Mouse (Mus musculus) embryonic facial prominence, embryonic 11.5 days (tissue): ENCODE measurements around the gene Fgf4. TPM values are rescaled to one million over a fixed set of nuclear protein-coding genes. Genes with fewer than 3 reads are reported as not detected.
"Not testable (repeated sequence)": the region's sequence is repeated elsewhere in the genome, so short reads cannot be mapped to it uniquely, and the experiment has no call there.

Experiments used
- ATAC-seq: fragments of 200-750 bp; cut with Nextera tagmentation; replicated peaks from 2 replicates; pipeline ENCODE4 v1.8.0; 2017; ENCODE audit warnings: low read depth; ENCODE audit not compliant: insufficient number of reproducible peaks, low FRiP score, low TSS enrichment
- DNase-seq: peaks from one replicate; pipeline ENCODE4 v3.0.0-alpha.2; 2015; ENCODE audit warnings: low spot score
- H3K27ac ChIP-seq: fragments of 300-500 bp; sonication (generic); replicated peaks from 2 replicates; pipeline ENCODE4 v1.5.1; 2014; ENCODE audit warnings: mild to moderate bottlenecking, low read depth, low read length, control low read depth
- H3K27me3 ChIP-seq: fragments of 300-500 bp; sonication (generic); 2 replicates; pipeline ENCODE4 v1.6.1; 2014; ENCODE audit warnings: mild to moderate bottlenecking, low read length, moderate library complexity, mixed read lengths; ENCODE audit not compliant: control insufficient read depth, insufficient read depth
- H3K36me3 ChIP-seq: fragments of 300-500 bp; sonication (generic); replicated peaks from 2 replicates; pipeline ENCODE4 v1.6.1; 2014; ENCODE audit warnings: low read depth, mild to moderate bottlenecking, low read length, moderate library complexity, mixed read lengths; ENCODE audit not compliant: control insufficient read depth, insufficient read depth
- H3K4me1 ChIP-seq: fragments of 300-500 bp; sonication (generic); 2 replicates; pipeline ENCODE4 v1.6.1; 2014; ENCODE audit warnings: low read length, mixed read lengths; ENCODE audit not compliant: control insufficient read depth, insufficient read depth
- H3K4me2 ChIP-seq: fragments of 300-500 bp; sonication (generic); 2 replicates; pipeline ENCODE4 v1.6.1; 2014; ENCODE audit warnings: low read depth, mild to moderate bottlenecking, control low read depth, low read length, moderate library complexity
- H3K4me3 ChIP-seq: fragments of 300-500 bp; sonication (generic); 2 replicates; pipeline ENCODE4 v1.5.1; 2014; ENCODE audit warnings: low read depth, low read length, control low read depth
- H3K9ac ChIP-seq: fragments of 300-500 bp; sonication (generic); replicated peaks from 2 replicates; pipeline ENCODE4 v1.6.1; 2014; ENCODE audit warnings: mild to moderate bottlenecking, control low read depth, low read length
- H3K9me3 ChIP-seq: fragments of 300-500 bp; sonication (generic); replicated peaks from 2 replicates; pipeline ENCODE4 v1.6.1; 2016; ENCODE audit warnings: mild to moderate bottlenecking, low read length, inconsistent platforms, mixed read lengths; ENCODE audit not compliant: control insufficient read depth
- WGBS: fragments of 180-500 bp; shearing (Covaris S2); extraction: QIAGEN DNeasy Blood & Tissue Kit; methylation state at CpG from one replicate; pipeline ENCODE4 v1.1.7; 2014; 5-methylcytosine and 5-hydroxymethylcytosine counted together
- polyA plus RNA-seq: library from polyadenylated mRNA; unstranded; fragments of >200 nt; fragmentation: Nextera tagmentation; extraction: Ambion mirVana; gene quantifications from 2 replicates; pipeline ENCODE4 v1.2.1, GENCODE M21; 2014

Gene Fgf4
- polyA plus RNA-seq, 1 experiment from 2014 or later = 0.07 TPM

GRCm38 (mm10) chr7:144898506-144898905, 51.3 kb downstream of the Fgf4 start:
- H3K4me3 ChIP-seq = no peak overlapping the region
- H3K4me1 ChIP-seq = peaks cover 16% of the 10 kb centered on the region
- peaks cover 42% of the 10 kb centered on the region for H3K27me3 ChIP-seq
- H3K27ac ChIP-seq = no peak overlapping the region
- no peak for DNase-seq
- H3K36me3 ChIP-seq = no peaks in the 10 kb centered on the region
- 27% methylated on average over 6 of the region's 6 CpGs for WGBS
- H3K9ac ChIP-seq = no peak overlapping the region
- no peaks in the 10 kb centered on the region for H3K9me3 ChIP-seq
- no peak overlapping the region for H3K4me2 ChIP-seq
- no peak for ATAC-seq

GRCm38 (mm10) chr7:144905514-144905913, 58.3 kb downstream of the Fgf4 start:
- H3K4me1 ChIP-seq, H3K4me2 ChIP-seq, H3K9ac ChIP-seq, H3K36me3 ChIP-seq, H3K9me3 ChIP-seq, H3K27me3 ChIP-seq, DNase-seq, ATAC-seq, H3K4me3 ChIP-seq, H3K27ac ChIP-seq: not testable (repeated sequence)
- 95% methylated on average over 3 of the region's 3 CpGs for WGBS

DNA sequence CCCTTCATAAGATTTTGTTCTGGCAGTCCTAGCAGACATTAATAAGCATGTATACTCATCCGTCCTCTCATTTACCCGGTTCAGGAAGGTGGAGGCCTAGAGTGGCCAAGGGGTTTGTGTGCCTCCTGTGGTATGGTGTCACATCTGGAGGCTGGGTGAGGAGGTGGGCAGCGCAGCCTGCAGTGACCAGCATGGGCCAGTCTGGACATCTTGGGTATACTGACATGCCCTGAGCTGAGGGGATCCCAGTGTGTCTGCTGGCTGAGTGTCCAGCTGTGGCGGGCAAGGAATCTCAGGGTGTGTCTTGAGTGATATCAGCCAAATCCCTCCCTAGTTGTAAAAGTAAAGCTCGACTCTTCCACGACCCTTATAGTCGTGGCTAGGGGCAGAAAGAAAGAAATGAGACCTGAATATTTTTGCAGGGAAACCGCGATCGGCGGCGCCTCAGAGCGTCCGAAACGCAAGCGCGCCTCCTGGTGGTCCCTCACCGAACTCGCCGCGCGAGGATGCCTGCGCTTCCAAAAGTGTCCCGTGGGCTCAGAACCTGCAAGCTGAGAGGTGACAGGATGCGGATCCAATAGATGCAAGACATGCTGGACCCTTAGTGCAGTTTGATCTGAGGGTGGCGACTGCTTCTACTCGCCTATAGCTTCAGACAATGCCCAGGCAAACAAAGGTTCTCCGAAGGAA, 59.7 kb downstream of the Fgf4 start:
- Histone ChIP-seq H3K27ac (no peak overlapping the region), H3K9ac (no peak overlapping the region), H3K4me2 (no peak overlapping the region), H3K36me3 (no peaks in the 10 kb centered on the region), H3K27me3 (no peaks in the 10 kb centered on the region; the same call in 1 of the 2 replicates), H3K4me1 (no peaks in the 10 kb centered on the region), H3K9me3 (no peaks in the 10 kb centered on the region), H3K4me3 (no peak overlapping the region)
- ATAC-seq (no peak), DNase-seq (peak; percentile 88)
- WGBS = 9% methylated on average over 28 of the region's 28 CpGs

- no peak overlapping the region for H3K4me3 ChIP-seq
- H3K27ac ChIP-seq = no peak overlapping the region
- 13% methylated on average over 8 of the region's 8 CpGs for WGBS
- H3K9ac ChIP-seq = no peak overlapping the region
- no peaks in the 10 kb centered on the region for H3K4me1 ChIP-seq
- peak; percentile 51 for DNase-seq
- H3K9me3 ChIP-seq = no peaks in the 10 kb centered on the region
- no peak for ATAC-seq
- H3K36me3 ChIP-seq = no peaks in the 10 kb centered on the region
- H3K4me2 ChIP-seq = no peak overlapping the region
- no peaks in the 10 kb centered on the region; the same call in 1 of the 2 replicates for H3K27me3 ChIP-seq
These were observed 60.6 kb downstream of the Fgf4 start for GRCm38 (mm10) chr7:144907793-144908192.

- WGBS = 36% methylated on average over 7 of the region's 7 CpGs
- no peaks in the 10 kb centered on the region; the same call in 1 of the 2 replicates for H3K27me3 ChIP-seq
- H3K9ac ChIP-seq = no peak overlapping the region
- no peak overlapping the region for H3K4me2 ChIP-seq
- no peaks in the 10 kb centered on the region for H3K36me3 ChIP-seq
- ATAC-seq (no peak), DNase-seq (no peak)
- no peak overlapping the region for H3K27ac ChIP-seq
- no peaks in the 10 kb centered on the region for H3K9me3 ChIP-seq
- no peak overlapping the region for H3K4me3 ChIP-seq
- H3K4me1 ChIP-seq = no peaks in the 10 kb centered on the region
These were observed 61.5 kb downstream of the Fgf4 start for GRCm38 (mm10) chr7:144908705-144909104.

- Histone ChIP-seq H3K36me3 (no peaks in the 10 kb centered on the region), H3K27ac (no peak overlapping the region), H3K4me2 (no peak overlapping the region), H3K4me1 (no peaks in the 10 kb centered on the region; the same call in 1 of the 2 replicates), H3K27me3 (no peaks in the 10 kb centered on the region), H3K9ac (no peak overlapping the region), H3K4me3 (no peak overlapping the region), H3K9me3 (no peaks in the 10 kb centered on the region)
- WGBS = 82% methylated on average over 1 of the region's 1 CpGs
- ATAC-seq = no peak
- no peak for DNase-seq
These were observed 64.0 kb downstream of the Fgf4 start for GRCm38 (mm10) chr7:144911121-144911520.

DNA sequence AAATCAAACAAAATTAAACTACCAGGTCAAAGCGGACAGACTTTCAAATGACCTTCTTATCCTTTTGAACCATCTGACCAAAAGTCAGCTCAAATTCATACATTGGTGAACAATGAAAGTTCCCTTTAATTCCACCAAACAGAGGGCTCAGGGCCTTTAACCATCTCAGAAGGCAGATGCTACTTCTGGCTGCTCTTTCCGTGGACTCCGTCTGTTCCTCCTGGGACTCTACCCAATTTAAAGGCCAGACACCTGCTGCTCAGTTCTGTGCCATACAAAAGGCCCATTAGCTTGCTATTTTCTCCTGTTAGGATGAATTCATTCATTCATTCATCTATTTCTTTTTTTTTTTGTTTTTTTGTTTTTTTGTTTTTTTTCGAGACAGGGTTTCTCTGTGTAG, 65.7 kb downstream of the Fgf4 start:
- DNase-seq = no peak

GRCm38 (mm10) chr7:144914296-144914947, 67.3 kb downstream of the Fgf4 start:
- no peaks in the 10 kb centered on the region; the same call in 1 of the 2 replicates for H3K36me3 ChIP-seq
- WGBS = 8% methylated on average over 17 of the region's 17 CpGs
- peak overlapping the region; percentile 32; the same call in 1 of the 2 replicates for H3K27ac ChIP-seq

More for the DNA sequence above, 65.7 kb downstream of the Fgf4 start:
- WGBS = 76% methylated on average over 4 of the region's 4 CpGs
- no peak overlapping the region for H3K4me2 ChIP-seq
- H3K9ac ChIP-seq = no peak overlapping the region
- no peaks in the 10 kb centered on the region for H3K27me3 ChIP-seq
- no peaks in the 10 kb centered on the region; the same call in none of the 2 replicates for H3K4me1 ChIP-seq
- no peak overlapping the region for H3K27ac ChIP-seq
- H3K9me3 ChIP-seq = no peaks in the 10 kb centered on the region
- H3K4me3 ChIP-seq = no peak overlapping the region
- ATAC-seq = no peak
- H3K36me3 ChIP-seq = no peaks in the 10 kb centered on the region

More at GRCm38 (mm10) chr7:144914296-144914947, 67.3 kb downstream of the Fgf4 start:
- Histone ChIP-seq H3K4me1 (no peaks in the 10 kb centered on the region; the same call in none of the 2 replicates), H3K4me3 (peak overlapping the region; percentile 61), H3K9ac (peak overlapping the region; percentile 70), H3K9me3 (no peaks in the 10 kb centered on the region), H3K27me3 (no peaks in the 10 kb centered on the region), H3K4me2 (peak overlapping the region; percentile 55)
- ATAC-seq = peak; percentile 93
- DNase-seq = no peak
